Mouse (Mus musculus) small intestine, adult 10 weeks (tissue): ENCODE results near the gene Gcnt2. TPM values are rescaled to one million over a fixed set of nuclear protein-coding genes. Genes with fewer than 3 reads are reported as not detected.

Experiments used
- polyA plus RNA-seq: library from polyadenylated mRNA; stranded (reverse); fragments of 350-450 nt; fragmentation: Illumina TruSeq; extraction: RNeasy Lipid Tissue Mini Kit (QIAGEN cat#74804); gene quantifications from one replicate; pipeline ENCODE4 v1.2.3, GENCODE M21; 2014; ENCODE audit warnings: low replicate concordance

Gene Gcnt2
- polyA plus RNA-seq, result 36.5 TPM

DNA sequence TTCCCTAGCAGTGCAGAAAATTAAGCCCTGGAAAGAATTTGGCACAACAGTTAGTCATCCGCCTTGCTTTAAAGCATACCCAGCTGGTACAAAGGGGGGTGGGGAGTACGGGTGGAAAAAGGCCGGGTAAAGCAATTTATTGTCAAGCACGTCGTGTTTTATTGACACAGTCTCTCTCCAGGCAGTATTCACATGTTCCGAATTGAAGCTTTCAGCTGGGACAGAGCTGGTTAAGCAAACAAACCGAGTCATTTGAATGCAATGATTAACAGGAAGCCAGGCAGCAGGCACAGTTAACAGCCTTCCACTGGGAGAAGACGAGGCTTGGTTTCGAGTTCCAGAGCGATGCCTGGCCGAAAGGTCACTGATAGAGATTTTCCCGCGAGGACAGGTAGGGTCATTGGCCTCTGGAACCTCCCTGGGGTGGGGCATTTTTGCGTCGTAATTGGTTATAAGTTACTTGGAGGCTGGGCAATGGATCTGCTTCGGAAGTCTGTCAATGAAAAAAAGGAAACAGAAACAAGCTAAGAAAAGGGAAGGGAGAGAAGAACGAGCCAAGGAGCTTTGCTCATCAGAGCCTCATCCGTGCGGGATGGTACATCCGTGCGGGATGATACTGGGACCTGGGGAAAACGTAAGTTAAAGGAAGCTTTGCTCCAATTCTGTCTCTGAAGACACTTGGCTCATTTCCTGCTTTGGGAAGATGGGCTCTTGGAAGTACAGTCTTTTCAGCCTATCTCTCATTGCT lies at the start of gene Gcnt2:
Gcnt2 (plus strand) TSS at position 103 of the 748 bp plus-strand sequence.

DNA sequence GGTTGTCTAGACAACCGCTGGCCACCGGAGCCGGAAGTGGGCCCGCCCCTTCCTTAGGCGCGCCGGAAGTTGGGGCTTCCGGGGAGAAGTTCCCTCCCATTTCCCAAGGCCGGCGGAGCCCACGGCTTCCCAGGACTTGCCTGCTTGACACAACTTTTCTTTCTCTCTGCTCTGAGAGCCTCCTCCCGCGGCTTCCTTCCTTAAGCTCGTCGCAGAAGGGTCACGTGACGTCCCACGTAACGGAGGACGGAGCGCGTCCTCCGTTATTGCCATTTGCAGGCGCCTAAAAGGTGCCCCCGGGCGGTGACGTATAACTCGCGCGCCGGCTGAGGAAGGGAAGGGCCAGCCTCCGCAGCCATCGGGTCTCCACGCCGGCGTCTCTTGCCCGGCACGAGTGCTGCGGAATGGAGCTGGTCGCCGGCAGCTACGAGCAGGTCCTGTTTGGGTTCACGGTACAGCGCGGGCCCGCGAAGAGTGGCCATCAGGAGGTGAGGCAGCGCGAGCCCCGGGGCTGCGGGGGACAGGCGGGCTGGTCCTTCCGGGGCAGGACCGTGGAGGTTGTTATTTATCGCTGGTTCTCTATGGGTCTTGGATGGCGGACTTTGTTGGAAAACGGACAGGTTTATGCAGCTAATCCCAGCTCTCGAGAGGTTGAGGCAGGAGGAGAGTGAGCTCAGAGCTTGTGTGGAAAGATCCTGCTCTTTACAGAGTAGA lies 141.5 kb downstream of the Gcnt2 start, which contains the start of gene Pak1ip1:
Pak1ip1 (plus strand) TSS at position 98 of the 714 bp plus-strand sequence.

Other genes with a start within 250 kb of the Gcnt2 start
- gene Tfap2a, start 121.4 kb upstream of the Gcnt2 start, polyA plus RNA-seq, result 0.15 TPM
- gene Pak1ip1, start 141.3 kb downstream of the Gcnt2 start, polyA plus RNA-seq, result 66.5 TPM
- gene Tmem14c, start 156.5 kb downstream of the Gcnt2 start, polyA plus RNA-seq, result 33.3 TPM
- gene Mak, start 220.0 kb downstream of the Gcnt2 start, polyA plus RNA-seq, result not detected